Mouse (Mus musculus) forebrain, embryonic 10.5 days (tissue): ENCODE results near the gene Ptpn4. TPM values are rescaled to one million over a fixed set of nuclear protein-coding genes. Genes with fewer than 3 reads are reported as not detected.

ENCODE experiments used
- DNase-seq: peaks from one replicate; pipeline ENCODE4 v3.0.0-alpha.2; 2017; ENCODE audit warnings: low spot score; ENCODE audit errors: extremely low spot score
- H3K27ac ChIP-seq: fragments of 300-500 bp; sonication (generic); 2 replicates; pipeline ENCODE4 v1.5.1; 2016; ENCODE audit warnings: mild to moderate bottlenecking
- H3K27me3 ChIP-seq: fragments of 300-500 bp; sonication (generic); 2 replicates; pipeline ENCODE4 v1.6.1; 2016; ENCODE audit warnings: mild to moderate bottlenecking; ENCODE audit not compliant: poor library complexity, severe bottlenecking
- H3K36me3 ChIP-seq: fragments of 300-500 bp; sonication (generic); replicated peaks from 2 replicates; pipeline ENCODE4 v1.6.1; 2016; ENCODE audit warnings: mild to moderate bottlenecking, moderate library complexity
- H3K4me1 ChIP-seq: fragments of 300-500 bp; sonication (generic); 2 replicates; pipeline ENCODE4 v1.6.1; 2016
- H3K4me3 ChIP-seq: fragments of 300-500 bp; sonication (generic); 2 replicates; pipeline ENCODE4 v1.5.1; 2016; ENCODE audit warnings: mild to moderate bottlenecking, moderate library complexity
- H3K9me3 ChIP-seq: fragments of 300-500 bp; sonication (generic); 2 replicates; pipeline ENCODE4 v1.6.1; 2016; ENCODE audit warnings: mild to moderate bottlenecking, moderate library complexity
- WGBS: fragments of 180-500 bp; shearing (Covaris S2); methylation state at CpG from one replicate; pipeline ENCODE4 v1.1.7; 2016; 5-methylcytosine and 5-hydroxymethylcytosine counted together
- polyA plus RNA-seq: library from polyadenylated mRNA; unstranded; fragments of >200 nt; fragmentation: Nextera tagmentation; extraction: Ambion mirVana; gene quantifications from 2 replicates; pipeline ENCODE4 v1.2.1, GENCODE M21; 2016

The Ptpn4 gene
- polyA plus RNA-seq, 1 experiment from 2014 or later, result 7.6 TPM

DNA sequence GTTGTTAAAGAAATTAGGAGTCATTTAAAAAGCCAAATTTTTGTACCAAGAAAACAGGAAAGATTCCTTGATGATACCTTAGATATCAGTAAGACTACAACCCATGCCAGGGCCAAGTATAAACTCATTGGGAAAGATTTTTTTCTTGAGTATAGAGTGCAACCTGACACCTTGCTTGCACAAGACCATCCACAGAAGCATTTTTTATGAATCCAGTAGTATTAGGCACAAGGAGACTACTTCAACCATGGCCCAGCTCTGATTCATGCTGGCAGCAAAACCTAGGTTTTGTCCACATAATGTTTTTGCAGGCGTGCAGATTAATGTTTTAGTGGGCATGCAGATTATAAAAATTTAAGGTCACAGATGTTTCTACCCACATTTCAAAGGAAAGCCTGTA lies 46.8 kb downstream of the Ptpn4 start:
- H3K4me1 ChIP-seq, result no peaks in the 10 kb centered on the region
- H3K27me3 ChIP-seq, result no peaks in the 10 kb centered on the region
- 88% methylated on average over 1 of the region's 1 CpGs for WGBS

DNA sequence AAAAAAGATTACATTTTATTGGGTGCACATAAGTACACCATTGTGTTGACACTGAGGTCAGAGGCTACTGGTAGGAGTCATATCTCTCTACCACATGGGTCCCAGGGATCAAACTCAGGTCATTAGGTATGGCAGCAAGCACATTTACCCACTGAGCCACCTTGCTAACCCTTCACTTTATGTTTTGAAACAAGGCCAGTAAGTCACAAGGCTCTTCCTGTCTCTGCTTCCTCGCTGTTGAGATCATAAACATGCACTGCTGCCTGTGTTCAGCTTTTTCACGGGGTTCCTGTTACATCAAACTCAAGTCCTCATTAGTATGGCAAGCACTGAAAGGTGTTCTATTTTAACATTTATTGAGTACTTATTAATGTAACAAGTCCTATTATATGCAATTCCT lies 61.5 kb downstream of the Ptpn4 start:
- no peak overlapping the region for H3K27ac ChIP-seq
- no peak for DNase-seq

More for the DNA sequence above, 46.8 kb downstream of the Ptpn4 start:
- Histone ChIP-seq H3K4me3 (no peak overlapping the region), H3K9me3 (no peaks in the 10 kb centered on the region), H3K36me3 (peaks cover 8% of the 10 kb centered on the region), H3K27ac (no peak overlapping the region)
- no peak for DNase-seq

DNA sequence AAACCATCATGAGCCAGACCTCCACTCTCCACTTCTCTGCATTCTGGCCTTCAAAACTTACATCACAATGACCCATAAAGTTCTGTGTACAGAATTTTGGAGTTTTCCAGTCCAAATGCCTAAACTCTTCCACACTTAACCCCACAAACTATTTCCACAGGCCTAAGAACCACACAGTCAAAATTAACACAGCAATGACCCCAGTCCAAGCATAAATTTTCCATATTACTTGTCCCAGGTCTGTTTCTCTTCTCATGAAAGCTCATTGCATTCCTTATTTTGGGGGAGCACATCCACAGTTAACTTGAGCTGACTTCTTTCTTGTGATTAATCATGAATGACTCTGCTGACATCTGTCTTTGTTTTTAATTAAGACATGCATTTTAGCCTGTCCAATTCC lies 101.7 kb downstream of the Ptpn4 start:
- H3K4me3 ChIP-seq, result no peak overlapping the region
- no peak overlapping the region for H3K27ac ChIP-seq
- H3K4me1 ChIP-seq, result no peaks in the 10 kb centered on the region
- H3K27me3 ChIP-seq, result no peaks in the 10 kb centered on the region
- peaks cover 56% of the 10 kb centered on the region for H3K36me3 ChIP-seq
- peaks cover 14% of the 10 kb centered on the region for H3K9me3 ChIP-seq
- no peak for DNase-seq

More for the DNA sequence above, 61.5 kb downstream of the Ptpn4 start:
- no peaks in the 10 kb centered on the region for H3K9me3 ChIP-seq
- H3K4me3 ChIP-seq, result no peak overlapping the region
- no peaks in the 10 kb centered on the region for H3K4me1 ChIP-seq
- 87% methylated on average over 2 of the region's 2 CpGs for WGBS
- H3K36me3 ChIP-seq, result peaks cover 18% of the 10 kb centered on the region
- no peaks in the 10 kb centered on the region for H3K27me3 ChIP-seq

DNA sequence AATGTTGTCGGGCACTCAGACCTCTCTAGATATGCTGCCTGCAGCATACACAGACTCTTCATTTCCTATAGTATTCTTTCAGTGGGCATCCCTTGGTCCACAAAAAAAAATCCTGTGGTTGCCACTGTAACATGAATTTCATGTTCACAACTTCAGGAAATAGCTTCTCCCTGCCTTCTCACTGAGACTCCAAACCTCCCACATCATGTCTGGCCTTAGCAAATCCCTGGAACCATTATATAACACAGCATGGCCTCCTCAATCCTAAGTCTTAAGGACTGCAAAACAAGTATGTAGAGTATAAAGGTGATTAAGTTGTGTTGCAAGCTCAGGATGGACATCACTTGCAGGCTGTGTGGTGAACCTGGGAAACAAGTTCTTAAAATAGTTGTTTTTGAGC lies 102.6 kb downstream of the Ptpn4 start:
- no peak overlapping the region for H3K27ac ChIP-seq
- H3K27me3 ChIP-seq, result no peaks in the 10 kb centered on the region
- H3K36me3 ChIP-seq, result peaks cover 47% of the 10 kb centered on the region
- no peak overlapping the region for H3K4me3 ChIP-seq
- no peaks in the 10 kb centered on the region for H3K4me1 ChIP-seq
- peaks cover 5% of the 10 kb centered on the region for H3K9me3 ChIP-seq
- WGBS, result 85% methylated on average over 1 of the region's 1 CpGs
- DNase-seq, result no peak

DNA sequence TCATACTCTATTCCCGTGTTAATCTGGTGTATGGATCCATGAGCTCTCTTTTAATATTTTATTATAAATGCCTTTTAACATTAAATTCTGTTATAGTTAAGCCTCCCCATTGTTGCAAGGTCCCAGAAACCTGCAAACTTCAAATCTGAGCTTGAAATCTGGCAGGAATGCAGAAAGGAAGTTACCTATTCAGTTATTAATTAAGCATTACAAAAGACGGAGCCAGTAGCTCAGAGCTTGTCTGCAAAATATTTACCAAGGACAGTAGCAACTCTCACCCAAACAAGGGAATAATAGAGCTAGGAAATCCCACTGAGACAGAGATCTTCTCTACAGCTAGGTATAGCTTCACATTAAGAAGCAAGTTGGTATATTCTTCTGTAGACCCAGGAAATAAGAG lies 106.2 kb downstream of the Ptpn4 start:
- H3K4me1 ChIP-seq, result no peaks in the 10 kb centered on the region
- H3K4me3 ChIP-seq, result no peak overlapping the region
- H3K27me3 ChIP-seq, result no peaks in the 10 kb centered on the region
- H3K27ac ChIP-seq, result no peak overlapping the region
- 89% methylated on average over 2 of the region's 2 CpGs for WGBS
- no peak for DNase-seq
- H3K36me3 ChIP-seq, result peaks cover 24% of the 10 kb centered on the region
- no peaks in the 10 kb centered on the region for H3K9me3 ChIP-seq

DNA sequence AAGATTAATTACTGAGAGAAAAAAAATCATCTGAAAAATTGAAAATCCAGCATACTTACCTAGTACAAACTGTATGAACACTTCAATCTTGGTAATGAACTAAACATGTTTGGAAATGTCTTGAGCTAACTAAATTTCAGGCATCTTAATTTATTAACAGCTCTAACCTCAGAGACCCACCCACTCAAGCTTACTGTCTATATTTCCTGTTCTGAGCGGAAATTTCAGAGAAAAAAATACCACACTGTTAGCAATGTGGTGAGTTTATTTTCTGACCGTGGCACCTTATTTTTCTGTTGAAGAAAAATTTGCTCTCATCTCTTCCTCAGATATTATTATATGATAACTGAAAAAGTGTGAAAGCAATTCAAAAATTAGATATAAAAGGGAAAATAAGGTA lies 124.4 kb downstream of the Ptpn4 start:
- peaks cover 3% of the 10 kb centered on the region; the same call in 1 of the 2 replicates for H3K36me3 ChIP-seq
- 94% methylated on average over 2 of the region's 2 CpGs for WGBS
- no peak for DNase-seq
- H3K27ac ChIP-seq, result no peak overlapping the region
- no peak overlapping the region for H3K4me3 ChIP-seq
- no peaks in the 10 kb centered on the region for H3K27me3 ChIP-seq
- no peaks in the 10 kb centered on the region for H3K4me1 ChIP-seq
- H3K9me3 ChIP-seq, result no peaks in the 10 kb centered on the region

DNA sequence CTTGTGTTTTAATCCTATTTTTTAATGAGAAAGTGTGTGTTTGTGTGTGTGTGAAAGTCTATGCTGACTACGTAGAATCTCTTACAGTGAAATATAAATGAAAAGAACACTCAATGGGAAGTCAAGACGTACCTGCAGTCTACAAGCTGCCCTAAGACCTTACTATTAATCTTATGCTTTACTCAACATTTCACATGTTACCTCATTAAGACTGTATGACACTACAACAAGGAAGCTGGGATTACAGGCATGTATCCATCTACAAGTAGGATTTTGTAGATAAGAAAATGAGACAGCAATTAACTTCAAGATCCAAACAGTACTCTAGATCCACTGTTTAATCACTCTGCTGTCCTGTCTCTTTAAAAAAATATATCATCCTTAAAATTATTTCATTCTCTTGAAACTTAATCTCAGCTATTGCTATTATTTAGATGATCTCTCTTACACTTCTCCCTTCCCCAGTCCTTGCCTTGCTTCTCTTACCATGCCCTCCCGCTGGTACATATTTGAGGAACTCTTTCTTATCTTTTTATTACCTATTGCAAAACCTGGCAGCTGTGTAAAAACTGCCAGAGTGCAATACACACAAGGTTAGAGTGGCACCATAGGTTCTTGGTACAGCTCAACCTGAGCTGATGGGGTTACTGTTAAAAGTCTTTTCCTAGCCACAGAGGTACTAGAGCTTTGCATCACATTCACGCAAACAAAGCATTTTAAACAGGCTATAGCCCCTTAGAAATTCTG lies 130.8 kb downstream of the Ptpn4 start:
- Histone ChIP-seq H3K27me3 (no peaks in the 10 kb centered on the region), H3K9me3 (no peaks in the 10 kb centered on the region), H3K36me3 (peaks cover 37% of the 10 kb centered on the region), H3K4me1 (no peaks in the 10 kb centered on the region), H3K4me3 (no peak overlapping the region), H3K27ac (no peak overlapping the region)
- 95% methylated on average over 4 of the region's 4 CpGs for WGBS
- no peak for DNase-seq

DNA sequence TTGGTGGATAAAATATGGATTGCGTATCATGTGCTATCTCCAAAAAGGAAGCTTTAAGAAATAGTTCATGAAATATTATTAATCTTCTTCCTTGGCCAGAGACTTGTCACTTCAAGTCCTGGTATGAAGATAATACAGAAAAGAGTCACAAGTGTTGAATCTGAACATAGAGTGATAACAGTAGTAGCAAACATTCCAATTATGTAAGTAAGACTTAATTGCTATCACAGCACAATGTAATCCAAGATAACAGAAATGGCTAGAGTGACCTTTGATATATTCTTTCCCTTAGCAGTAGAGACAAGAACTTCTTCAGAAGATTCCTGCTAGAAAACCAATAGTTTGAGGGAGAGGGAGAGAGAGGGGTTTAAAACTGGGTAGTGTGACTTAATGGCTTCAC lies 140.6 kb downstream of the Ptpn4 start:
- 95% methylated on average over 1 of the region's 1 CpGs for WGBS
- H3K4me3 ChIP-seq, result no peak overlapping the region
- no peaks in the 10 kb centered on the region for H3K4me1 ChIP-seq
- no peaks in the 10 kb centered on the region for H3K9me3 ChIP-seq
- peaks cover 53% of the 10 kb centered on the region for H3K36me3 ChIP-seq
- no peak for DNase-seq
- H3K27me3 ChIP-seq, result no peaks in the 10 kb centered on the region
- no peak overlapping the region for H3K27ac ChIP-seq

DNA sequence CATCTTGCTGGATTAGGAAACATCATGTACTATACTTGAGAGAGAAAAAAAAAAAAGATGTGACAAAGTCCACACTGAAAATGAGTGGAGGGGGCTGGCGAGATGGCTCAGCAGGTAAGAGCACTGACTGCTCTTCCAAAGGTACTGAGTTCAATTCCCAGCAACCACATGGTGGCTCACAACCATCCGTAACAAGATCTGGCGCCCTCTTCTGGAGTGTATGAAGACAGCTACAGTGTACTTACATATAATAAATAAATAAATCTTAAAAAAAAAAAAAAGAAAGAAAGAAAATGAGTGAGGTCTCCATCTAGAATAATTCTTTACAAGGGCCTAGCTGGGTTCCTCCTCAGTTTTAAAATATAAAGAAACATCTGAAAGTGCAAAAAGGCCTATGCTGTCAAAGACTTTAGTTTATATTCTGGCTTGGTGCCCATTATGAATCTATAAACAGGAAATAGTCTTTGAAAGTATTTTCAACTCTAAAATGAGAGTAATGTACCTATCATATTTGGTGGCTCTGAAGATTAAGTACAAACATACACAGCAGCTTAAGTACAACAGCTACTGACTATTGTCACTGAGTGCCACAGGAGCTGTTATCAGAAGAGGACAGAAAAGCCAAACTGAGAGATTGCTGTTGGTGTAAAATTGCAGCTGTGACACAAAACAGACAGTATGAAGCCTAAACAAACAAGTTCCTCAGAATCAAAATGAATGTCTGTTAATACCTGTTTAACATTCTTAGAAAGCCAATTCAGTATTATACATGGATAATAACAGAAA lies 151.4 kb downstream of the Ptpn4 start:
- DNase-seq, result no peak
- 86% methylated on average over 3 of the region's 3 CpGs for WGBS
- no peaks in the 10 kb centered on the region for H3K4me1 ChIP-seq
- peaks cover 53% of the 10 kb centered on the region for H3K36me3 ChIP-seq
- H3K9me3 ChIP-seq, result no peaks in the 10 kb centered on the region
- H3K4me3 ChIP-seq, result no peak overlapping the region
- H3K27ac ChIP-seq, result no peak overlapping the region
- H3K27me3 ChIP-seq, result no peaks in the 10 kb centered on the region

DNA sequence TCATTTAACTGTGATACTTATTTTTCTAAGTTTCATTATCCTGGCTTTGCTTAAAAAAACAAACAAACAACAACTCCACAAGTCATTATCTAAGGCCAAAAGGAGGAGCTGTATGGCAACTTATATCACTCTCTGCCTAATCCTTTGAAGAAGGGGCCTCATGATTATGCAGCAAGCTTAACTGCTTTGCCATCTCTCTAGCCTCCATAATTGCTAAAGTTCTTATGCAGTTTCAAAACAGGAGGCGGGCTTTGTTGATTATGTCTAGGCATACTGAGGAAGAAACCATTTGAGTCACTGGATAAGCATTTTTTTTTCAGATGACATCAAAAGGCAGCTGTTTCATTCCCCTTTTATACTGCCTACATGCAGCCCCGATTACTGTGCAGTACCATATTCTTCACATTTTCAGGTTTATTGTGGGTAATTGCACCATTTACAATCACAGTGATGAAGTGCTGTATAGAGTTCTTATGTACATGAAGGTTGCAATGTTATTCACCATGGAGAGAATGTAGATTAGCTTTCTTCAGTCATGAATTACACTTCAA lies 155.7 kb downstream of the Ptpn4 start:
- Histone ChIP-seq H3K9me3 (no peaks in the 10 kb centered on the region), H3K36me3 (peaks cover 53% of the 10 kb centered on the region), H3K27me3 (no peaks in the 10 kb centered on the region), H3K4me1 (no peaks in the 10 kb centered on the region), H3K27ac (no peak overlapping the region), H3K4me3 (no peak overlapping the region)
- WGBS, result 80% methylated on average over 2 of the region's 2 CpGs
- no peak for DNase-seq

DNA sequence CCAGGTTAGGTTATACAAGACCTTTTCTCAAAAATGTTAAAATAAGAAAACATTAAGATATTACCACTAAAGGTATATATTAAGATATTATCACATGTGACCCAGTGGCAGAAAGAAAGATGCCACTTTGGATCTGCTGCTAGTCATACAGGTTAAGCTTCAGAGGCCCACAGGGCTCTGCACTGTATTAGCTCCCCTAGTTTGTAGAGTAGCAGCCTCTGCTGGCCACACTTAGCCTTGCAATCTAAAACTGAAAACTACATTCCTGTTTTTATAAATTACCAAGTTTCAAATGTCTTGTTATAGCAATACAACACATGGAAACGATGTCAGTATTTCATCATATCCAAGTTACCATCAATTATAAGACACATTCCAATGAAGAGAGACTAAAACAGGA lies 162.4 kb downstream of the Ptpn4 start:
- no peak for DNase-seq
- no peak overlapping the region for H3K27ac ChIP-seq
- peaks cover 43% of the 10 kb centered on the region for H3K36me3 ChIP-seq
- no peaks in the 10 kb centered on the region for H3K27me3 ChIP-seq
- no peaks in the 10 kb centered on the region for H3K4me1 ChIP-seq
- no peaks in the 10 kb centered on the region for H3K9me3 ChIP-seq
- H3K4me3 ChIP-seq, result no peak overlapping the region
- WGBS, result 80% methylated on average over 1 of the region's 1 CpGs

DNA sequence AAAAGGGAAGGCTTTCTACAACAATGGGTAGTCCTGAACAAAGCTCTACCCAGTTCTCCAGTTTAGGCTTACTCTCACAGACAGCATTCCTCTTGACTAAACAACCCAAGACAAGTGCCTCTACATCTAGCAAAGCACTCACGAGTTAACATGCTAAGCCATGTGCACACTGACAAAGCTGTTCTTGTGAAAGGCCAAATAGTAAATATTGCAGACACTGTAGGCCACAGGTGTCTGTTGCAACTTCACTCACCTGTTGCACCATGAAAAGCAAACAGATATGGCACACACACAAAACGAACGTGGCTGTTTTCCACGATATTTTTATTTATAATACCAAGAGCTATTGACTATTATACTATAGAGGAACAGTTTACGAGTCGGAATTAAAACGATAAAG lies 170.5 kb downstream of the Ptpn4 start:
- H3K4me1 ChIP-seq, result no peaks in the 10 kb centered on the region
- H3K27ac ChIP-seq, result no peak overlapping the region
- H3K9me3 ChIP-seq, result no peaks in the 10 kb centered on the region
- peaks cover 28% of the 10 kb centered on the region for H3K36me3 ChIP-seq
- WGBS, result 93% methylated on average over 7 of the region's 7 CpGs
- no peak for DNase-seq
- H3K4me3 ChIP-seq, result no peak overlapping the region
- H3K27me3 ChIP-seq, result no peaks in the 10 kb centered on the region

DNA sequence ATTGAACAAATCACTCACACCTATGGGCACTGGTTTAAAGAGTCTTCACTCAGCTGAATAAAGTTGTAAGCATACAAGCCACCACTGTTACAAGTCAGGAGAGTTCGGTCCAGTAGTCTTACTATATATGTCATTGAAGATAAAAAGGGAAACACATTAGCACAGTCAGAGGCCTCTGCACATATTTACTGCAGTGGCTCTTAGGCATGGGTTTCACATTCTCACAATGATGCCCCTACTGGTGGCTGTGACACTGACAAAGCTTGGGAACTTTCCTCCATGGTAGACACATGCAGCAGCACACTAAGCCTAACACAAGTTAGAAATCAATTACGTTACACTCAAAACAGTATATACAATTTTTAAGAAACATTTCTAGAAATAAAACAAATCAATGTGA lies 183.1 kb downstream of the Ptpn4 start:
- WGBS, result 88% methylated on average over 2 of the region's 2 CpGs
- DNase-seq, result no peak

More for the DNA sequence above, 183.1 kb downstream of the Ptpn4 start:
- Histone ChIP-seq H3K4me3 (no peak overlapping the region), H3K27ac (no peak overlapping the region), H3K27me3 (no peaks in the 10 kb centered on the region), H3K9me3 (no peaks in the 10 kb centered on the region), H3K4me1 (peaks cover under 1% of the 10 kb centered on the region; the same call in 1 of the 2 replicates), H3K36me3 (peaks cover 11% of the 10 kb centered on the region)
